Mouse (Mus musculus) lung, postnatal 14 days (tissue): ENCODE results near the gene Olfr893.
"Not testable (repeated sequence)": the region's sequence is repeated elsewhere in the genome, so short reads cannot be mapped to it uniquely, and the experiment has no call there.

ENCODE experiments used
- DNase-seq: peaks from one replicate; pipeline ENCODE4 v3.0.0; 2021

The Olfr893 gene

GRCm38 (mm10) chr9:38208065-38208464 lies at the start of gene Olfr893:
TSS of gene Olfr893 (plus strand) at chr9:38208365.
- DNase-seq, result no peak

GRCm38 (mm10) chr9:38168341-38168740 lies 39.8 kb upstream of the Olfr893 start:
- not testable (repeated sequence) for DNase-seq

GRCm38 (mm10) chr9:38180721-38181120 lies 27.4 kb upstream of the Olfr893 start, which contains the start of gene Olfr891:
TSS of gene Olfr891 (minus strand) at chr9:38180821.
- no peak for DNase-seq

GRCm38 (mm10) chr9:38217755-38218154 lies 9.6 kb downstream of the Olfr893 start, which contains the start of gene Olfr894:
TSS of gene Olfr894 (plus strand) at chr9:38218055.
- no peak for DNase-seq

- DNase-seq, result no peak
Observed at GRCm38 (mm10) chr9:38252474-38252873, 44.3 kb downstream of the Olfr893 start, which contains the start of gene Olfr143. TSS of gene Olfr143 (plus strand) at chr9:38252774.
